Mouse (Mus musculus): ENCODE results near the gene Adk.
"Not testable (repeated sequence)": the region's sequence is repeated elsewhere in the genome, so short reads cannot be mapped to it uniquely, and the experiment has no call there.

Gene Adk

DNA sequence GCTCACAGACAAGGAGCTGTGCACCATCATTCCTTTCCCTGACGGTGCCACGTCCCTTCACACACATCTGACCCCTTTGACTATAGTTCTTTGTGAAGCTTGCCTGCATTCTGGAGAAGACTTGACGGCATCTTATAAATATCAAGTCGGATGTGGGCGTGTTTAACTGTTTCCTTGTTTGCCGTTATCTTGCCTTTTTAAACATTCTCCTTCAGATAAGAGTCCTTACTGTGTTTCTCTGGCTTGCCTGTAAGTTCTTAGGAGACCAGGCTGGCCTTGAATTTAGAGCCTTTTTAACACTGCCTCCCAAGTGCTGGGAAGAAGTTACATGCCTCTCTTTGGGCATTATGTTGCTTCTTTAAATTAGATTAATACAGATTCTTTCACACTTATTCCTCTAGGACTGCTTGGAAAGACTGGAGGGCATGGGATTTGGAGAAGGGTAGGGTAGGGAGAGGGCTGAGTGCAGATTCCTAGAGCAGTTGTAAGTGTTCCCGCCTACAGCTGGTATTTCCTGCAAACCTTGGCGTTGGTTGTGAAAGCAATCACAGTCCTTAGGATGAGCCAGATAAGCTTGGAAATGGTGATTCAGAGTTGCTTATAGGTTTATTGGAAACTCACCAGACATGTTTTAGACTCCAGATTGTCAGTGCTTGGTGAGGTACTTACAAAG, 13.3 kb downstream of the Adk start:
- DNase-seq: no peak

GRCm38 (mm10) chr14:21069594-21069993, 17.2 kb downstream of the Adk start:
- no peak for DNase-seq

DNA sequence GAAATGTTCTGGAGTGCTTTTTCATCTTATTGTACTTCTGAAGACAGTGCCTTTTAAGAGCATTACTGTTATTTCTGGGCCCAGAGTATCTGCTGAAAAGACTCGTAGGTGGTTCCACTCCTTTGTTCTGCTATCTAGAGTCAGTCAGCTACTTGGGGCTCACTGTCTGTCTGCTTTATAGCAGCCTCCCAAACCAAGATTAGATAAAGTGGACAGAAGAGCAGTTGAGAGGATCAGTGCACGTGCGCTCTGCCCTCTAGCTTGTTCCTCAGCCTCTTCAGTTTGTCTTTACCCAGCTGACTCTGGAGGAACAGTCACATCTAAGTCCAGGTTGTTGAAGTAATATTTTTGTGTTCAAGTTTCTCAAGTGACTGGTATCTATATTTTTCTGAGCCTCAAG, 21.6 kb downstream of the Adk start:
- DNase-seq: no peak

- DNase-seq: no peak
Measured at GRCm38 (mm10) chr14:21074398-21075320, 22.3 kb downstream of the Adk start.

GRCm38 (mm10) chr14:21075751-21076500, 23.6 kb downstream of the Adk start:
- DNase-seq: peak; percentile 80

DNA sequence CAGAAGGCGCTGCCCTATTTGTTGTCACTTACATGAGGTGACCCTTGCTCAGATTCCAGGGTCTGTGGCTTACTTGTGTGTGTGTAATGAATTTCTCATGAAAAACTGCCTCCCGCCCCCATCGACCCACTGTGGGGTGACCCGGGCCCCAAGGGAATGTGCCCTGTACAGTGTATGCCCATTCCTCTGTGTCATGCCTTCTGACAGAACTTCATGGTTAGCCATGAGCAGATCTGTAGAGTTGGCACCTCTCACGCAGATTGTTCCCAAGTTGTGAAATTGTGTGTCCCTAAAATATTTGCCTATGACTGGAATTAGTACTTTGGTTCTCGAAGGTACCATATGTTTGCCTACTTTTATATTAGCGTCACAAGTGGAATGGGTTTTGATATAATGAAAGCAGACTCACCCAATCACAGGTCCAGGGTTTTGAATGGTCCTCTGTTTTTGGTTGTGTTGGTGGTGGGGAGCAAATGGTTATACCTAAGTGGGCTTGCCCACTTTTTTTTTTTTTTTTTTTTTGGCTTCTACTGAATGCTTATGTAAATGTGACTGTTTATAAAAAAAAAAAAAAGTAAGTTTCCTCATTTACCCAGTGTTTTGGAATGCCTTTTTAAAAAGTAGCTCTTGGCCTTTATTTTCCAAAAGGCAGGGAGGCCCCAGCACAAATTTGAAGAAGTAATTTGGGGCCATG, 24.3 kb downstream of the Adk start:
- DNase-seq: no peak

GRCm38 (mm10) chr14:21077939-21078338, 25.6 kb downstream of the Adk start:
- no peak for DNase-seq

DNA sequence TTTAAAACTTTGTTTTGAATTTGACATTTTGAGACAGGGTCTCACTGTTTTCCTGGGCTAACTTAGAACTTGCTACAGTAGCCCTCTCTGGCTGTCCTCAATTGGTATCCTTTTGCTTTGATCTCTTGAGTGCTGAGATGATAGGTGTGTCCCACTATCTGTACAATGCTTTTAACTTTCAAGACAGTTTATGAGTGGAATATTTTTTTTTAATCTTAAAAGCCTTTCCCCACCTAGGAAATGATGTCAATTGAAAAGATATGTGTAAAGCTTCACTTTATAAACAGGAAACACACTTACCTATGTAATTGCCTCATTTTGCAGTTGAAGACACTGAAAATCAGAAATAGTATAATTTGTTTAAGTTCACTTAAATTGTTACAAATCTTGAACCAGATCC, 26.1 kb downstream of the Adk start:
- no peak for DNase-seq

DNA sequence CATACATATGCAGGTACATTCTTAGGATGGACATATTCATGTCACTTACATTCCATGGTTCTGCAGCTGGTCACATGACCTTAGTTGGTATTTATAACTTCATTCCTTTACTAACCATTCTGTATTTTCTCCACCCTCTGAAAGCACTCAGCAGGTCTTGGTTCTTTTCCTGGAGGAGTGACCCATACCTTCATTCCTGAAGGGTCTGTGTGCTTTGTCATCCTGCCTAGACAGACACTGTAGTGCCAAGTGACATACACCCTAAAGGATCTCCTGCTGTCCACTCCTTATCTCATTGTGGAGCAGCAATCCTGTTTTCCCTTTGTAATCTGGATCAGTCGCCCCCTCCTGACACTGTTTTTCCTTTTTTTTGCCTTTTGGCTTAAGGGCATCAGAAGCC, 30.4 kb downstream of the Adk start:
- no peak for DNase-seq

DNA sequence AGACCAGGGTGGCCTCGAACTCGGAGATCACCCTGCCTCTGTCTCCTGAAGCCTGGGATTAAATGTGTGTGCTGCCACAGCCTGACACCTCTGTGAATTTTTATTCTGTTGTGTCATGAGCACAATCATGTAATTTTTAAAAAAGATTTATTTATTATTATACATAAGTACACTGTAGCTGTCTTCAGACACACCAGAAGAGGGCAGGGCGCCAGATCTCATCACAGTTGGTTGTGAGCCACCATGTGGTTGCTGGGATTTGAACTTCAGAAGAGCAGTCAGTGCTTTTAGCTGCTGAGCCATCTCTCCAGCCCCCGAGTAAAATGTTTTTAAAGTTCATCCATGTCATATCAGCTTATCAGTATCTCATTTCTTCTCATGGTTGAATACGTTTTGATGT, 33.3 kb downstream of the Adk start:
- peak; percentile 10 for DNase-seq

DNA sequence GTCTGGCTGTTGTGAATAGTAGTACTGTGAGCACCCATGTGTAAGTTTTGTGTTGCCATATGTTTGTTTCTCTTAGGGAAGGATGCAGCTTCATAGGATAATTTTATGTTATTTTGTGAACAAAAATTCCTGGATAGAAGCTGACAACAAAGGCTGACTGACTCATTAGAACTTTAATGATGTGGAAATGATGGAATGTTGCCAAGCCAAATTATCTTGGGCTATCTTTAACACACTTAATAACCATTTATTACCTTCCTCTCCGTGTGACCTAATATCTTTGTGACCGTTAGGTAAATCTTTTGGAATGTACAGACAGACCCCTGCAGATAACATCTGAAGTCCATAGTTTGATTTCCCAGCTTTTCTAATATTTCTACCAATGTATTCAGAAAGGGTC, 33.7 kb downstream of the Adk start:
- no peak for DNase-seq

GRCm38 (mm10) chr14:21086827-21087351, 34.5 kb downstream of the Adk start:
- DNase-seq: no peak

GRCm38 (mm10) chr14:21087390-21088060, 35.2 kb downstream of the Adk start:
- no peak for DNase-seq

DNA sequence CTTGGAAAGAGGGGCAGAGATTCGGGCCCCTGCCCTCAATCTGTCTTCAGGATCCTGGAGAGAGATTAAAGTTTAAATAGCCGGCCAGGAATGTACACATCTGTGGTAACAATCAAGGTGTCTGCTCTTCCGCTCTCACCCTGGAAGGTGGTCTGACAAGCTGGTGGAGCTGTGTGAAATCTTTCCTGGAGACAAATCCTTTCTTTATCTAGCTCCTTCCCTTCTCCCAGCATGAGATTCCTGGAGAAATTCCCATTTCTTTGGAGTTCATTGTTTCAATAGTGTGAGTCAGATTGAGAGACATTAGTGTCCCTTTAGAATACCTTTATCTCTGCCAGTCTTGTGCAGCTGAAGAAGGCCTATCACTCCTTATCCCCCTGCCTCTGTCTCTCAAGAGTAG, 36.4 kb downstream of the Adk start:
- DNase-seq: no peak

DNA sequence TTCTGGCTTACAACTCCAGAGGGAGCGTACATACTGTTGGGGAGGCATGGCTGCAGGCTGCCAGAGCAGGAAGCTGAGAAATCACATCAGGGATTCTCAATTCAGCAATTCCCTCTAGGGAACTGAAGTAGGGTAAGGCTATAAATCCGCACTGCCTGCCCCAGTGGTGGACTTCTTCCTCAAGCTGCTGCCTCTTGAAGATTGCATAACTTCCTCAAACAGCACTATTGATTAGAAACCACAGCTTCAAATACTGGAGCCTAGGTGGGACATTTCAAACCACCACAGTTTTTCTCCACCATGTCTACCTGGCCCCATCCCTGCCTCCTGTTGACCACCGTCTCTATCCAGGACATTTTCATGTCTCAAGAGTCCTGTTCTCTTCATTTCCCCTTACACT, 38.0 kb downstream of the Adk start:
- DNase-seq: no peak

GRCm38 (mm10) chr14:21090930-21091486, 38.6 kb downstream of the Adk start:
- no peak for DNase-seq

GRCm38 (mm10) chr14:21094161-21094560, 41.8 kb downstream of the Adk start:
- not testable (repeated sequence) for DNase-seq

- no peak for DNase-seq
Measured at GRCm38 (mm10) chr14:21096279-21096678, 43.9 kb downstream of the Adk start.

DNA sequence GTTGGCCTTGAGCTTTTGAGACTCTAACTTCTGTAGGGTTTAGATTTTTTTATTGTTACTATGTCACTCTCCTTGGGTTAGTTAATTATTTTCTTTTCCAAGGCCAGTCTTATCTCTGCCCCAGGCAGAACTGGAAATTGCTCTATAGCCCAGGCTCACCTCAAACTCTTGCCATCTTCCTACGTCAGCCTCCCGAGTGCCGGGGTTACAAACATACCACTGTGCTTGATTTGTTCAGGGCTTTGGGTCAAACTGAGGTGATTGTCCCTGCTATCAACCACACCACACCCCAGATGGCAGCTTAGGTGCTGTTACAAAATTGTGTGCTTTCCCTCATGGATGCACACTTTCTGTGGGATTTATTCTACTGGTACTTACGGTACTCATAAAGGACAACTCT, 44.3 kb downstream of the Adk start:
- DNase-seq: no peak

- no peak for DNase-seq
Measured at GRCm38 (mm10) chr14:21099371-21099770, 47.0 kb downstream of the Adk start.

GRCm38 (mm10) chr14:21100876-21101275, 48.5 kb downstream of the Adk start:
- no peak for DNase-seq

GRCm38 (mm10) chr14:21101562-21101961, 49.2 kb downstream of the Adk start:
- no peak for DNase-seq

All from right cerebral cortex, postnatal 14 days (tissue).